Mouse (Mus musculus) neural tube, embryonic 12.5 days (tissue): Measurements from ENCODE around the gene Pcca. TPM values are rescaled to one million over a fixed set of nuclear protein-coding genes. Genes with fewer than 3 reads are reported as not detected.
A peak's percentile ranks its signal among the peaks of the same experiment; 100 is the strongest.

ENCODE experiments used
- ATAC-seq: fragments of 200-750 bp; cut with Nextera tagmentation; 2 replicates; pipeline ENCODE4 v1.8.0; 2017; ENCODE audit warnings: low read depth, mild to moderate bottlenecking, moderate TSS enrichment, moderate library complexity; ENCODE audit not compliant: low FRiP score
- H3K27ac ChIP-seq: fragments of 300-500 bp; sonication (generic); 2 replicates; pipeline ENCODE4 v1.5.1; 2016
- H3K27me3 ChIP-seq: fragments of 300-500 bp; sonication (generic); replicated peaks from 2 replicates; pipeline ENCODE4 v1.6.1; 2016; ENCODE audit warnings: mild to moderate bottlenecking
- H3K36me3 ChIP-seq: fragments of 300-500 bp; sonication (generic); 2 replicates; pipeline ENCODE4 v1.6.1; 2016; ENCODE audit warnings: mild to moderate bottlenecking
- H3K4me1 ChIP-seq: fragments of 300-500 bp; sonication (generic); 2 replicates; pipeline ENCODE4 v1.6.1; 2016
- H3K4me2 ChIP-seq: fragments of 300-500 bp; sonication (generic); replicated peaks from 2 replicates; pipeline ENCODE4 v1.6.1; 2016; ENCODE audit warnings: mild to moderate bottlenecking
- H3K4me3 ChIP-seq: fragments of 300-500 bp; sonication (generic); 2 replicates; pipeline ENCODE4 v1.5.1; 2016
- H3K9ac ChIP-seq: fragments of 300-500 bp; sonication (generic); 2 replicates; pipeline ENCODE4 v1.6.1; 2016; ENCODE audit warnings: mild to moderate bottlenecking
- H3K9me3 ChIP-seq: fragments of 300-500 bp; sonication (generic); 2 replicates; pipeline ENCODE4 v1.6.1; 2016; ENCODE audit warnings: mild to moderate bottlenecking
- WGBS: fragments of 180-500 bp; shearing (Covaris S2); methylation state at CpG from one replicate; pipeline ENCODE4 v1.1.7; 2016; 5-methylcytosine and 5-hydroxymethylcytosine counted together
- polyA plus RNA-seq: library from polyadenylated mRNA; unstranded; fragments of >200 nt; fragmentation: Nextera tagmentation; extraction: Ambion mirVana; gene quantifications from 2 replicates; pipeline ENCODE4 v1.2.1, GENCODE M21; 2016

The Pcca gene
- polyA plus RNA-seq, 1 experiment from 2014 or later, result 35.0 TPM

DNA sequence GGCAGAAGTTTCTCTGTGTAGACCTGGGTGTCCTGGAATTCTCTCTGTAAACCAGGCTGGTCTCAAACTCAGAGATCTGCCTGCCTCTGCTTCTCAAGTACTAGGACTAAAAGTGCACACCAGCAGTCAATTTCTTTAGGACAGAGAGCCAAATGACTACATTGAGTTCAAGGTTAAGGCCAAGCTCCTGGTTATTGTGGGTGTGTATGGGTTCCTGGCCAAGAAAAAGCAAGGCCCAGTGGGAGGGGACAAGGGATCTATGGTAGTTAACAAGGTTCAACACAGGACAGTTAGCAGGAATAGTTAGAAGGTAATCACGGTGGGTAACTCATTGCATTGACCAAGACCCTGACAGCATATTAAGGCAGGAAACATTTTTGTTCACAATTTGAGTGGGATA is 370.9 kb downstream of the Pcca start:
- Histone ChIP-seq H3K36me3 (no peaks in the 10 kb centered on the region), H3K4me3 (no peak overlapping the region), H3K4me2 (no peak overlapping the region), H3K9me3 (peaks cover 7% of the 10 kb centered on the region; the same call in 1 of the 2 replicates), H3K27me3 (no peaks in the 10 kb centered on the region), H3K27ac (no peak overlapping the region), H3K4me1 (no peaks in the 10 kb centered on the region), H3K9ac (no peak overlapping the region)
- no peak for ATAC-seq
- WGBS, result 94% methylated on average over 1 of the region's 1 CpGs

DNA sequence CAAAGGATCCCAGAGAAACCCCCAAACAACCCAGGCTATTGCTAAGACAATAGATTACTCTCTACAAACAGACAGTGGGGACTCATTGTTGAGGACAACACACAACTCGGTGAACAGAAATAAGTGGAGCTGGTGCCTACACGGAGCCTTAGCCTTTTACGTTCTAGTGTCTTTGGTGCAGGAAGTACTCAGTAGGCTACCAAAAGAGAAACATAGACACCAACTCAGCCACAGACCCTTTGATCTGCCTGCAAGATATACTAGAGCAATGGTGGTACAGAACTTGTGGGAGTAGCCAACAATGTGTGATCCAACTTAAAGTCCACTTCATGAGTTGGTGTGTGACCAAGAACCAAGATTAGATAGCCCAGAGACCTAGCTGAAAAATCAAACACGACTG is 374.0 kb downstream of the Pcca start:
- H3K27ac ChIP-seq, result no peak overlapping the region
- peaks cover 2% of the 10 kb centered on the region for H3K4me1 ChIP-seq
- no peak overlapping the region for H3K9ac ChIP-seq
- H3K36me3 ChIP-seq, result no peaks in the 10 kb centered on the region
- H3K4me3 ChIP-seq, result no peak overlapping the region
- no peak for ATAC-seq
- H3K4me2 ChIP-seq, result no peak overlapping the region
- H3K9me3 ChIP-seq, result peaks cover 7% of the 10 kb centered on the region; the same call in 1 of the 2 replicates
- 91% methylated on average over 4 of the region's 4 CpGs for WGBS
- H3K27me3 ChIP-seq, result peaks cover 4% of the 10 kb centered on the region; the same call in 1 of the 2 replicates

GRCm38 (mm10) chr14:122909368-122910091 is 375.4 kb downstream of the Pcca start:
- Histone ChIP-seq H3K4me2 (no peak overlapping the region), H3K27ac (no peak overlapping the region), H3K36me3 (no peaks in the 10 kb centered on the region), H3K9ac (no peak overlapping the region), H3K27me3 (peaks cover 11% of the 10 kb centered on the region), H3K9me3 (peaks cover 7% of the 10 kb centered on the region; the same call in 1 of the 2 replicates), H3K4me3 (no peak overlapping the region), H3K4me1 (peaks cover 4% of the 10 kb centered on the region)
- no peak for ATAC-seq
- WGBS, result 86% methylated on average over 5 of the region's 5 CpGs

GRCm38 (mm10) chr14:122911265-122911664 is 377.1 kb downstream of the Pcca start:
- peaks cover 11% of the 10 kb centered on the region for H3K27me3 ChIP-seq
- no peak for ATAC-seq
- H3K27ac ChIP-seq, result no peak overlapping the region
- peaks cover 4% of the 10 kb centered on the region for H3K4me1 ChIP-seq
- peaks cover 7% of the 10 kb centered on the region; the same call in 1 of the 2 replicates for H3K9me3 ChIP-seq
- H3K4me2 ChIP-seq, result no peak overlapping the region
- H3K4me3 ChIP-seq, result no peak overlapping the region
- H3K36me3 ChIP-seq, result no peaks in the 10 kb centered on the region
- H3K9ac ChIP-seq, result no peak overlapping the region

- no peak overlapping the region for H3K4me3 ChIP-seq
- peak overlapping the region; percentile 98; the same call in 1 of the 2 replicates for H3K4me2 ChIP-seq
- peaks cover 7% of the 10 kb centered on the region; the same call in 1 of the 2 replicates for H3K9me3 ChIP-seq
- H3K9ac ChIP-seq, result no peak overlapping the region
- H3K27ac ChIP-seq, result no peak overlapping the region
- peaks cover 11% of the 10 kb centered on the region for H3K27me3 ChIP-seq
- H3K4me1 ChIP-seq, result peaks cover 4% of the 10 kb centered on the region
- no peak for ATAC-seq
- 59% methylated on average over 1 of the region's 1 CpGs for WGBS
- H3K36me3 ChIP-seq, result no peaks in the 10 kb centered on the region
Observed at GRCm38 (mm10) chr14:122912137-122912536, 378.0 kb downstream of the Pcca start.

- H3K4me2 ChIP-seq, result peak overlapping the region; percentile 98
- under 1% methylated on average over 58 of the region's 58 CpGs for WGBS
- H3K27me3 ChIP-seq, result peaks cover 11% of the 10 kb centered on the region
- peaks cover 7% of the 10 kb centered on the region; the same call in 1 of the 2 replicates for H3K9me3 ChIP-seq
- no peaks in the 10 kb centered on the region for H3K36me3 ChIP-seq
- peak; percentile 84 for ATAC-seq
- peak overlapping the region; percentile 61 for H3K4me3 ChIP-seq
- H3K9ac ChIP-seq, result peak overlapping the region; percentile 64
- peaks cover 4% of the 10 kb centered on the region for H3K4me1 ChIP-seq
- H3K27ac ChIP-seq, result no peak overlapping the region
Observed at GRCm38 (mm10) chr14:122912812-122913498, 378.8 kb downstream of the Pcca start.

GRCm38 (mm10) chr14:122913657-122914056 is 379.5 kb downstream of the Pcca start, which contains the start of gene Ggact:
Gene Ggact (minus strand): TSS chr14:122913757.
- H3K27me3 ChIP-seq, result peaks cover 11% of the 10 kb centered on the region

GRCm38 (mm10) chr14:122917676-122918075 is 383.6 kb downstream of the Pcca start:
- H3K4me3 ChIP-seq, result no peak overlapping the region
- no peak overlapping the region for H3K9ac ChIP-seq
- no peak overlapping the region for H3K27ac ChIP-seq
- H3K36me3 ChIP-seq, result peaks cover 11% of the 10 kb centered on the region; the same call in 1 of the 2 replicates
- H3K27me3 ChIP-seq, result peaks cover 8% of the 10 kb centered on the region
- peaks cover 4% of the 10 kb centered on the region for H3K4me1 ChIP-seq
- WGBS, result 94% methylated on average over 1 of the region's 1 CpGs
- H3K4me2 ChIP-seq, result no peak overlapping the region
- H3K9me3 ChIP-seq, result no peaks in the 10 kb centered on the region
- no peak for ATAC-seq

More at GRCm38 (mm10) chr14:122913657-122914056, 379.5 kb downstream of the Pcca start, which contains the start of gene Ggact:
- H3K4me2 ChIP-seq, result peak within 1 kb of the TSS; percentile 98
- H3K4me3 ChIP-seq, result peak within 1 kb of the TSS; percentile 61
- peaks cover 4% of the 10 kb centered on the region for H3K4me1 ChIP-seq
- 83% methylated on average over 6 of the region's 6 CpGs for WGBS
- H3K9ac ChIP-seq, result peak within 1 kb of the TSS; percentile 64
- ATAC-seq, result no peak
- peaks cover 2% of the 10 kb centered on the region; the same call in 1 of the 2 replicates for H3K9me3 ChIP-seq
- no peak within 1 kb of the TSS for H3K27ac ChIP-seq
- H3K36me3 ChIP-seq, result no peaks in the 10 kb centered on the region

GRCm38 (mm10) chr14:122920011-122920410 is 385.9 kb downstream of the Pcca start:
- WGBS, result 74% methylated on average over 5 of the region's 5 CpGs
- H3K9ac ChIP-seq, result no peak overlapping the region
- no peak overlapping the region for H3K4me3 ChIP-seq
- no peaks in the 10 kb centered on the region for H3K27me3 ChIP-seq
- H3K4me1 ChIP-seq, result no peaks in the 10 kb centered on the region
- no peaks in the 10 kb centered on the region for H3K9me3 ChIP-seq
- no peak for ATAC-seq
- no peak overlapping the region for H3K27ac ChIP-seq
- peaks cover 11% of the 10 kb centered on the region; the same call in 1 of the 2 replicates for H3K36me3 ChIP-seq
- H3K4me2 ChIP-seq, result no peak overlapping the region

DNA sequence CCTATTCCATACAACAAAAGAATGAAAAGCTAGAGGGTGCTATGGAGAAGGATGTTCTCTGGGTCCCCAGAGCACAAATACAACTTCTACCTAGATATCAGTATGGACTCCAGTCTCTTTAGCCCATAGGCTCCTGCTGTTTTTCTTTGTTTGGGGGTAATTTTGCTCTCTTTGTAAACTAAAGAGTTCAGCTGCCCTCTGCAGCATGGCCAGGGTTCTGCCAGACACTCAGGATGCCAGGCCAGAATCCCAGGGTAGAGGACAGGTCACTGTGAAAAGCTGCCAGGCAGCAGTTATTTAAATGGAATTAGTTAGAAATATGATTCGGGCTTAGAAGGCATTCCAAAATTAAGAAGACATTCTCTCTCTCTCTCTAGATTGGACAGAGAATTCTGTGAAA is 402.3 kb downstream of the Pcca start:
- no peaks in the 10 kb centered on the region for H3K4me1 ChIP-seq
- H3K27me3 ChIP-seq, result no peaks in the 10 kb centered on the region
- H3K9ac ChIP-seq, result no peak overlapping the region
- 88% methylated on average over 1 of the region's 1 CpGs for WGBS
- no peak for ATAC-seq
- H3K36me3 ChIP-seq, result peaks cover 31% of the 10 kb centered on the region
- no peak overlapping the region for H3K27ac ChIP-seq
- no peak overlapping the region for H3K4me3 ChIP-seq
- no peak overlapping the region for H3K4me2 ChIP-seq
- no peaks in the 10 kb centered on the region for H3K9me3 ChIP-seq
